Mouse (Mus musculus) thymus, postnatal 36 days (tissue): ENCODE results near the gene Baz2b.
A peak's percentile ranks its signal among the peaks of the same experiment; 100 is the strongest.
"Not testable (repeated sequence)": the region's sequence is repeated elsewhere in the genome, so short reads cannot be mapped to it uniquely, and the experiment has no call there.

Source experiments
- DNase-seq, 2 experiments: peaks; one replicate each; pipeline ENCODE4 v3.0.0; 2022; ENCODE audit warnings: mixed read lengths in 2 of 2

The Baz2b gene

DNA sequence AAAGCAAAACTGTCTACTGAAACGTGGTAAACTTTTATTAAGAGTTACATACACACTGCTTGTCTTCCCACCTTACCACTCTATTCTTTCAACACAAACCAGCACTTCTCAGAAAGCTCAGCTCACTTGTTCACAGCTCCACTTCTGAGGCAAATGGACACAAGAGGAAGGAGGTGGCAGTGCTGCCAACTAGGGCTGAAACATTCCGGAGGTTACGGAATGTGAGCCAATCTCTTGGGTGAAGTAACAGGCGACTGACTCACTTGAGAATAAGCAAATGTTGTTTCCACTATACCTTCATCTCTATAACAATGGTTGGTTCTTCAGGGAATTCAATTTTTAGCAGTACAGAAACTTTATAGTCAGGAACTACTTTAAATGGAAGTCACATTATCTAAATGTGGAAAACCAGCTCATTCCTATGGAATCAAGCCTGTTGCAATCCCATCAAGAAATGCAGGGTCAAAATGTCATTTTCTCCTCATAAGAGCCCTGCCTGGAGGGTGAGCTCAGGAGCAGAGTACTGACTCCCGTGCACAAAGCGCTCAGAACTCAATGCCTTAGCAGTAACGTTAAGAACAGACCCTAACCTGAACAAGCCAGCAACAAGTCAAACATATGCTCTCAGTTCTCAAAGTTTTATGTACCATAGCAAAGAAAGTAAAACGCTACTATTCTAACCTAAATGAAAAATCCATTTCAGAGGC lies 123.3 kb downstream of the Baz2b start:
- DNase-seq, result no peak

DNA sequence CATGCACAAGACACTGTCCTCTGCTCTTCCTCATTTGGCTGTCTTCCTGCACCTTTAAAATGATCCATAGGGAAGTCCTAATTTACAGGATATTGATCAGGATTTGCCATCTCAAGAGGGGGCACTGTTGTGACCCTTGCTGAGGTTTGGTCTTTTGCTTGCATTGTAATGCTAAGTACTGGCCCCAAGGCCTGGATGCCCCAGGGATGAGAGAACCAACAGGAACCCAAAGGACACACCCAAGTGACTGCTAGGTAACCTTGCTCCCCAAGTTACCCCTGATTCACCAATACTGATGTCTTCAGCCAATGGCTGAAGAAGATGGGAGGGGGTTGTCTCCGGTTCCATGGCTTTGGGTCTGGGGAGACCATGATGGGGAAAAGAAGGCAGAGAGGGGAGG lies 124.8 kb downstream of the Baz2b start:
- no peak for DNase-seq

DNA sequence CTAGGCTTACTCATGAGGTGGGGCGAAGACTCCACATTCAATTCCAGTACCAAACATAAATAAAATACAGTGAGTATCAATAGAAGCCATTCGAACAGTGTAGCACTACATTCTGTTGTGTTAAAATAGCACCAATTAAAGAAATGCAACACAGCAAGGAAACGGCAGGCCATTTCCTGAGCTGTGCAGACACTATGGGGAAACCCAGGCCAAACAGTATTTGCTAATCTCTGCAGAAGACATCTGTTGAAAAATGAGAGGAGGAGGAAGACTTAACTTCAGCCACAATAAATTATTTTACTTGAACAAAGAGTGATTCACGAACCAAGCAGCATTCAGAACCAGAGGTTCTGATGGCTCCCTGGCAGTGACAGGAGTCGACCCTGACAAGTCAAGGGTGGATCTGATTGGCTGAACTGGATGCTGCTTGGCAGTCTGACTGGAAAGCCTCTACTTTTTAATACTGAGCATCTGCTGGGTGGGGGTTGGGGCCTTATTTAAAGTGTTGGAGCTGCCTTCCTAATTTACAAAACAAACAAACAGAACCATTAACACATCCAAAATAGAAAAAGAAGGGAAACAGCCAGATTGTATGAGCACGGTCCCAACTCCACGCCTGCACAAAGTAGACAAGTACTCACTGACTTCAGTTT lies 126.5 kb downstream of the Baz2b start:
- DNase-seq, result no peak

DNA sequence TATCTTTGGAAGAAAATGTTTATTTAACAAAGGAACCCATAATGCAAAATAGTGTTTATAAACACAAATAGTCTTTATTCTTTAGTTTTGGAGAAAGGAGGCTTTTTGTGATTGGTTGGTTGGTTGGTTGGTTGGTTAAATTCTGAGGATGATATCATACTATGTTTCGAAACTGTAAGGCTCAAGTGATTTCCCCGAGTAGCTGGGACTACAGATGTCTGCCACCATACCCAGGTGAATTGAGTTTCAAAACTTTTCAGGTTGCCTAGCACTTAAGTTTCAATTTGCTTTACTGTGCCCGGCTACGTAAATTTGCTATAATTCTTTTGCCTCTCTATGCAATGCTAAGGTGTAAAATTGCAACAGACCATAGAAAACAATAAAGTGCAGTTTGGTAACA lies 127.4 kb downstream of the Baz2b start:
- DNase-seq, result no peak

DNA sequence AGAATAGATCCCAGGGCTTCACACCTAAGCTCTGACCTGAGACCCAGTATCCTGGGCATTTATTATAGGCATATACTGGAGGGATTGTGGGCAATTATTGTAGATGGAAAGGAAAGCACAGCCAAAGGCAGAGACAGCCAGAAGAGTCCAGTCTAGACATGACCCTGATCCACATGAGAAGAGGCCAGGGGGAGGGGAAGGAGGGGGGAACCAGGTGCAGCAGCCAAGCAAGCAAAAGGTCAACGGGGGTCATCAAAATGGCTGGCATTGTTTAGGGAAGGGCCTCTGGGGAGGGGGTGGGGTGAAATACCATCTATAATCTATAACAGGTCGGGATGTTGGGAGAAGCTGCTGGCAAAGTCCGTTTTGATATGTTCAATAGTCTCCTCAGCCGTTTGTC lies 128.8 kb downstream of the Baz2b start:
- DNase-seq, result no peak

DNA sequence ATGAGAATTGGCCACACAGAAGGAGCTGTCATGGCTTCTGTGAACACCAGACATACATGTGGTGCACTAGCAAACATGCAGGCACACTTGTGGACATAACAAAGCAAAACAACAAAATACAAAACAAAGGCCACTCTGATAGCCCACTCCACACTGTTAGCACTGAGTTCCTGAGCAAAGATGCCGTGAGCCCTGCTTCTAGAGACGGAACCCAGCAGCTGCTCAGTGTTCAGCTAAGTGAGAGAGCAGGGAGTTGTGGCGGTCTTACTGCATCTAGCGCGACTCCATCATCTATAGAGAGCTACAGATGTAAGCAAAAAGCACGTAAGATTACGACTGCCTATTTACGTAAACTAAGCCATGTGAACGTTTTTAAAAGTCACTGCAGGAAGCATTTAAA lies 132.0 kb downstream of the Baz2b start:
- no peak for DNase-seq

DNA sequence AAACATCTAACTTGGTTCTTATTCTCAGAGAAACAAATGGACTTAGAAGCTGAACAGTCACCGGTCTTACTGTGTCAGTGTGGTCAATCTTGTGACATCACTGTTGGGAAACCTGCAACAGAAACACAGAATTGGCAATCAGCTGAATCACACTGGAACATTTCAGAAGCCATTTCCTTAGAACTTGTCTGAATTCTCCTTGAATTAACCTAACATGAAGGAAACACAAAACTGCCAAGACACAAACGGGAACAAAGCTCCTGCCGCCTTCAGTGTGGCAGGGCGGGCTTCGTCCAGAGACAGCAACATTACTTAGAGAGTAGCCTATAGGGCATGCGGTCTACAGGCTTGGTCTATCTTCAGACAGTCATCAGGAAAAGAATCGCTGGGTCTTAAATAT lies 132.8 kb downstream of the Baz2b start:
- no peak for DNase-seq

DNA sequence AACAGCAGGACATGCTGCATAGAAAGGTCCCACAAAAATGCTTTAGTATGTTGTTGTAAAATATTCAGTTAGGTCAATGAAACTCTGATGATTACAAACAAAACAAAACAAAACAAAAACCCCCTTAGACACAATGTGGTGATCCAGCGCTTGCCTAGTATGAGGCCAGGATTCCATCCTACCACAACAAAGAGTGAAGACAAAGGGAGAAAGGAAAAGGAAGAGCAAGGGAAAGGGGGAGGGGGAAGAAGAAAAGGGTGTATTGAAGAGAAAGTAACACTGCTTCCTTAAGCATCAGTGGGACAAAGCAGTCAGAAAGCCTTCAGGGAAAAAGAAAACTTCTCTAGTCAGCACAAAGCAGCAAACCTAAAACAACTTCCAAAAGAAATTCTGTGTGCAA lies 133.6 kb downstream of the Baz2b start:
- no peak for DNase-seq

DNA sequence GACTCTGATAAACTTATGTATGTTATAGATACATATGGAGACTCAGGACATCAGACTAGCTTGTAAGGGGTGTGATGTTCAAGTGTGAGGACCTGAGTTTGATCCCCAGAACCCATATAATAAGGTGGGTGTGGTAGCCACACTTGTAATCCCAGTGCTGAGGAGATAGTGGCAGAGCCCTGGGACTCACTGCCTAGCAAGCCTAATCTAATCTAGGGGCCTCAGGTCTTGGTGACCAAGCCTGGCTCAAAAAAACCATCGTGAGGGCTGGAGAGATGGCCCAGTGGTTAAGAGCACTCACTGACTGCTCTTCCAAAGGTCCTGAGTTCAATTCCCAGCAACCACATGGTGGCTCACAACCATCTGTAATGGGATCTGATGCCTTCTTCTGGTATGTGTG lies 135.8 kb downstream of the Baz2b start:
- not testable (repeated sequence) for DNase-seq

DNA sequence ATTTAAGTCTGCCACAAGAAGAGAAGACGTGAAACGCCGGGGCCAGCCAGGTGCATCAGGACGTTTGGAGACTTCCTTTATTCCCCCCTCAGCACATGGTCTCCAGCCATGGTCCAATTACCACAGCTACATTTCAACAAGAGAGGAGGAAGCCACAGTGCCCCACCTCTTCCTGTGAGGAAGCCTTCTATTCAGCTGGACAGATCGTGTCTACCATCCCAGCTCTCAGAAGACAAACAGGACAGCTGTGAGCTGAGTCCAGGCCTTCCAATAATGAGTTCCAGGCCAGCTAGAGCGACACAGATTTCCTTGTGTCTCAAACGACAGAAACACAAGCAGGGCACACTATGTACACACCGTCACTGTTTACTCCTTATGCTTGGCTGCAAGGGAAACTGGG lies 137.8 kb downstream of the Baz2b start:
- DNase-seq, result peak in 1 of 2 experiments; percentile 32

DNA sequence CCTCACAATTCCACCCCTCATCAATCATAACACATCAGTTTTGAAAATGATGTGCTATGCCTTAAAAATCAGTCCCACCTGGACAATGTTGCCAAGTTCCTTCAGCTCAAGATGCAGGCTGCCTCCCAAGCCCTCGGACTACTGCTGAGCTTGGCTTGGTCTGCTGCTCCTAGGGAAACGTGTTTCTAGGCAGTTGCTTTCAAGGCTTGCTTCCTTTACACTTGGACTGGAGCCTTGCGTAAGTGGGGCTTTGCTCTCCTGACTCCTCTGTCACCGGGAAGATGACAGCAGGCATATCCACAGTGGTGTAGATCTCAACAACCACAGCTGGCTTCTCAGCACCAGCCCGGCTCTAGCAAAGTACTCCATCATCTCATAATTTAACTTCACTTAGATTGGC lies 138.7 kb downstream of the Baz2b start:
- DNase-seq, result no peak

DNA sequence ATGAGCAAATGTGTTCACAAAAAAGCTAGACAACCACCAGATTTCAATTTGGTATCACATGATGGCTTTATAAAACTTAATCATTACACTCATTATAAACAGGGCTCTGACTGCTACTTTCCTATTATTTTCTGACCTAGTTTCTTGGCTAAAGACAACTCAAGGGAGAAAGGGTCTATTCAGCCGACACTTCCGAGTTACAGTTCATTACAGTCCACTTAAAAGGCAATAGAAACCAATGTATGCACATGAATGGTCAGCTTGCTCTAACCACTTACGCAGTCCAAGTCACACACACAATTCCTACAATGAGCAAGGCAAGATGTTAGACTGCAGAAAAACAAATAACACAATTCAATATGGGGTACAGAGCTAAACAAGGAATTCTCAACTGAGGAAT lies 141.2 kb downstream of the Baz2b start:
- DNase-seq, result no peak

DNA sequence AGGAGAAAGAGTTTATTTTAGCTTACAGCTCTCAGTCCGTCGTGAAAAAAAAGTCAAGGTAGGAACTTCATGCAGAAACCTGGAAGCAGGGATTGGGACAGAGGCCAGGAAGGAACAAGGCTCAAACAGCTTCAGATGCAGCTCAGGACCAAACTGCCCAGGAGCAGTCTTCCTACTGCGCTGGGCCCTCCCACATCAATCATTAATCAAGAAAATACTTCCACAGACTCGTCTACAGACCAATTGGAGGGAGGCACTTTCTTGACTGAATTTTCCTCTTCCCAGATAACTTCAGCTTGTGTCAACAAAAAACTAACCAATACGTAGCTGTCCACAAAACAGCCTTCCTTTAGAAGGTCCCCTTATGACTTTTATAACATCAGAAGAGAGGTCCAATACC lies 144.2 kb downstream of the Baz2b start:
- no peak for DNase-seq

DNA sequence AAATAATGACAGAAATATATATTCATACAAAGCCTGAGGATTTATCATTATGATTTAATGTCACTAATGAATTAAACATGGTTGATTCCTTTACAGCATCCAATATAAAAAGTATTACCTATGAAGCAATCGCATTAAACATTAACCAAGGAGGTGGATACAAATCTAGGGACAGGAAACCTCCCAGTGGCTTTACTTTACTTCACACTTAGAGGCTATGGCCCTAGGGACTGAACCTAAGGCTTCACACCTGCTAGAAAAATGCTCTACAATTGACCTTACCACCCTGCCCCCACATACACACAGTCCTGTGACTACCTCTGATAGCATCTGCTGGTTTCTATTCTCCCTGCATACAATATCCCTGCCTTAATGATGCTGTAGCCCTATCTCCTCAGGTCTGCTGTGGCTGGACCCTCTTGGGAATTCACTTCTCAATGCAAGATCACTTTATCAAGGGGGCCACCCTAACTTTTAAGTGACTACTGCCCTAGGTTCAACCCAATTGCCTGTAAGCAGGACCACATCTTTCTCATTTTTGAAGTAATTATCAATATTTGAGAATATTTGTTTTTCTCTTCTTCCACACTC lies 149.4 kb downstream of the Baz2b start:
- DNase-seq, result no peak

DNA sequence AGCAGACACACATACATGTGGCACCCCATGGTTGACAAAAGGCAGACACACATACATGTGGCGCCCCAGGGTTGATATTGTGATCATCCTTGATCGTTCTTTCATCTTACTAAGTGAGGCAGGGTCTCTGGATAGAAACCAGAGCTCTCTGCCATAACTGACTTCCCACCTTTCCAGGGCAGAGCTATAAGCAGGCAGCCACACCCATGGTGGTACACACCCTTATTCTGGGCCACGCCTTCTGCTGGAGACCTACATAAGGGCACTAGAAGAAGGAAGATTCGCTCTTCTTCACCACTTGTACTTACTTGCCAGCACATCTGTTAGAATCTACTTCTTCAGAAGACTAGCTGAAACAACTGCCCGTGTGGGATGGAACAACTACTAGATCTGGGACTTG lies 150.3 kb downstream of the Baz2b start:
- DNase-seq, result no peak

DNA sequence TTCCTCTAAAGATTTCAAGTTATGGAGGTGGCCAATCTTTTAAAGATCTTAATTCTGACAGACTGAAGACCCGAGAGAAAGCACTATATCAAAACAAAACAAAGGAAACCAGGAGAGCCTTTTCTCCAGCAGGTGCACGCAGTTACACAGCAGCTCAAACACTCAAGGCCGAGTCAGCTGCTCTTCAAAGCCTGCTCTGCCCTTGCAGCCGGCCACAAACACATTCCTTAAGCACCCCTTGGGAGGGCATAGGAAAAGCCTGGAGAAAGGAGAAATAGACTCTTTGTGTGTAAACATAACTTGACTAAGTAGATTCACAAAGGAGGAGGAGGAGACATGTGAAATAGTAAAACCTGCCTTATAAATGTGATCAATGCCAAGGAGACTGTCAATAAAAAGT lies 153.6 kb downstream of the Baz2b start:
- no peak for DNase-seq

DNA sequence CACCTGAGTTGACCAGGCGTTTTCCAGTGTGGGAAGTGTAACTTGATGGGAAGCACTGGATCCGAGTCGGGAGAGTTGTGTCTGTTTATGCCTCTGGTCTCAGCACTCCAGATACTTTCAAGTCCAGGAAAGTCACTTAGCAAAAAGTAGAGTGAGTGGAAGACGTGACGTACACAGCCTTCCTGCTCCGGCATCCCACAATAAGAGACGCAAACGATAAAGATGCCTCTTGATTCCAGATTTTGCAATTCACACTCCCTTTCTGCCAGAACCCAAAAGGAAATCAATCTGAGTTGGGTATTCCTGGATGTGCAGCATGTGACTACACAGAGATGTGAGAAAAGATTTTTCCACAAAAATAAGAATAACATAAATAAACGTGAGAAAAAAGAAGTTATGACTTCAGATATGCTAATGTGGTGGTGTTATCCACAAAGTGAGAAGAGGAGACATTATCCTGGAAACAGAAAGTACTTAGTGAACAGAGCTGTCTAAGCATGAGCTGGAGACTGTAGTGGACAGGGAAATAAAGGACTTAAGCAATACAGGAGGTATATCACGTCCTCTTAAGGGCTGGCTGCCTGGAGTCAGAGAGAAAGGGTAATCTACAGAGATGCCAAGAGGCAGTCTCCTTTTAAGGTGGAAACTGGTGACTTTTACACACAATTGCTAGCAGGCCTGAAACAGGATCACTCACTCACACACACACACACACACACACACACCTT lies 154.7 kb downstream of the Baz2b start:
- DNase-seq, result no peak

DNA sequence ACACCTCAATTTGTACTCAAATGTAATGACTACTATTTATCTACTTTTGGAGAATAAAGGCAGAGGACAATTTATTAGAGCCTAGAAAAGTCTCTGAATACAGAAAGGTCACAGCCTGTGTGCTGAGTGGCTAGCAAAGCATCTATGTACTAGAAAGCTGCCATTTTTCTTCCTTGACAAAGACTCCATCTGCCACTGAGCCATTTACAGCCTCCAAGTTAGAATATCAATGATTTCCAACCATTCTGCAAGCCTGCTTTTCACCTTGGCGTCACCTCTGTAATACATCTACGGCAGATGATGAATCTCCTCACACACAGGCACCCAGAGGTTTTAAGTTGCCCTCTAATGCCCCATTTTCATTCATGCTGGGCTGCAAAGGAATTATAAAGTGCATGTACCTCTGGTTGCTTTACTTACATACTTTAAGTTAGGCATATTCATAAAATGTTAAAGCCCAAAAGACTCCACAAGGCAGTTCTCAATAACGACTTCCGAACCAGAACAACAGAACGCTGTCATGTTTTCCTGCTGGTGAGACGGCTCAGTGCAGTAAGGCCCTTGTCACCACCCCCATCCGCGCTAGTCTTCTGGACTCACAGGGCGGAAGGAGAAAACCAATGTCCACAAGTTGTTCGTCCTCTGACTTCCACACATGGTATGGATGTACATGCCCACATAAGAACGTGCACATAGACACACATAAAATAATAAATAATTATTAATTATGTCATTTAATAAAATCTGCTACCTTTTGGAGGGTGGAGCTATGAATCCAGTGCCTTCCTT lies 156.2 kb downstream of the Baz2b start:
- no peak for DNase-seq

DNA sequence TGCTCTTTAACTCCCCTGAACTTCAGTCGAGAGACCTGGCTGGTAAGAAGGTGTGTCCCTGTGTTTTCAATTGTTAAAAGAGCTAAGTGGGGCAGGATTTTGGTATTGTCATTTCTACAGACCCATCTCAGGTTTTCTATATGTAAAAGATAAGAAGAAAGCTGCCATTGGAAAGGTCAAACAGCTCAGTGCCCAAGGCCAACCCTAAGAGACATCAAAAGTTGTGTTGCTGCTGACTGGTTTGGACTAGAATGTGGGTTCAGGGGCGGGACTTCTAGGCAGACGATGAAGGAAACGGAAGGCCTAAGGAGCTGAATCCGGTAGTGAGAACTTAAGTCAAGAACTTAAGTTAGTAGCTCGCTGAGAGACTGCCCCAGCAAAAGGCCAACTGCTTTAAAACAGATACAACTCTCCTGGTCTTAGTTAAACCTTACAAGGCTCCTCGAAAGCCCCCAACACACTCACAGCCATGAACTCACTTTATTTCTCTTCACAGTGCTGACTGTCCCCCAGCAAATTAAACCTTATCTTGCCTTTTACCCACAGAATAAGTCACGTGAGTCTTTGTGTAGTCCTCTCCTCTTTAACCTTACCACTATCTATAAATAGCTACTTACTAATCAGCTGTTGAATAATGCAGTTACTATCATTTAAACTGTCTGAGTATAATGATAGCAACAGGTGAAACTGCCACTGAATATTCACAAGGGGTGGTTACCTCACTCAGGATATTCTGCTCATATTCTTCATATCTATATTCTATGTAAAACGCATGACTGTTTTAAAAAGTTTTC lies 158.8 kb downstream of the Baz2b start:
- DNase-seq, result no peak

DNA sequence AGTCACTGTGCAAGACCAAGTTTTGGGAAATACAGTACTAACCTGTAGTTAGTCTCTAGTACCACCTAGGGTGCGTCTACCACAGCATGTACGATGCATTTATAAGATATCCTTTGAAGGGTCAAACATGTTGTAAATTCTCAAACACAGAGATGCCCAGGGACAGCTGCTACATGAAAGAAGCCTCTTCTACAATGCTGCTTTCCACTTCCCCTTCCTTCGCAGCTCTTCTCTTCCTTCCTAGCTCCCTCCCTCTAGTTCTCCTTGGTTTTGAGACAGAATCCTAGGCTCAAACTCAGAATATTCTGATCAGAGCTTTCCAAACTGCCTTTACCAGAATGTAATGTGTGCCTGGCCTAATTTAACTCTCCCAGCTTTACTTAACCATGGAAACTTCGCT lies 159.8 kb downstream of the Baz2b start:
- DNase-seq, result no peak

DNA sequence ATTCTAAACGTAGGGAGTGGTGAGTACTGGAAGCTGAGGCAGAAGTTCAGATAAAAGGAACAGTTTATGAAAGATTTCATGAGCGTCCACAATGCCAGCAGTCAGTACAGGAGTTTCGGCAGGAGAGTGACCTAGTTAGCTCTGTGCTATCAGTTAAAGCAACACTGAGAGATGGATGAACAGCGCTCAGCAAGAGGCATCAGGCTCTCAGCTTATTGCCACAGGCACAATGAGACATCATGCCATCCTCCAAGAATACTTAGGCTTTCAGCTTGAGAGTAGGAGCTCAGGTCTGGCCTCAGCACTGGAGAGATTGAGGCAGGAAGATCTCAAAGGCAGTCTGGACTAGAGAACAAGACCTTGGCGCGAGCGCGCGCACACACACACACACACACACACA lies 160.3 kb downstream of the Baz2b start:
- DNase-seq, result no peak

DNA sequence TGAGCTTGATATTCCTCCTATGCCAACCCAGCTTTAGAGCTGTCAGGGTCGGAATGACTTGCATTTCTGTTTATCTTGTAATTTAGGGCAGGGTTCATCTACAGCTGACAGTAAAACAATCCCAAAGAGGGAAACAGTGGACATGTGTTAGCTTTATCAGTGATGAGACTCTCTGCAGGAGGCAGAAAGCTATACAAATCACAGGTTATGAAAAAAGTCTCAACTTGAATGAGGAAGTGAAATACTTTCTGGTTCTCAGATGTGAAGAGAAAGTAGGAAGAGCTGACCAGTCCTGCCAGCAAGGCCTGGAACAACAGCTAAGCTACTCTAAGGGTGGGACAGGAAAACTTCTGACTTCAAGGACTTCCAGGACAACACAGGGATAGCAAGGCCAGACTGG lies 163.6 kb downstream of the Baz2b start:
- no peak for DNase-seq
